Mouse (Mus musculus) hindbrain, postnatal 0 days (tissue): ENCODE measurements around the gene Ccdc89. TPM values are rescaled to one million over a fixed set of nuclear protein-coding genes. Genes with fewer than 3 reads are reported as not detected.
A peak's percentile ranks its signal among the peaks of the same experiment; 100 is the strongest.

ENCODE experiments used
- ATAC-seq: fragments of 200-750 bp; cut with Nextera tagmentation; 2 replicates; pipeline ENCODE4 v1.8.0; 2017; ENCODE audit warnings: mild to moderate bottlenecking, moderate TSS enrichment, moderate library complexity
- DNase-seq: peaks from one replicate; pipeline ENCODE4 v3.0.0-alpha.2; 2015; ENCODE audit warnings: low spot score
- H3K27ac ChIP-seq: fragments of 300-500 bp; sonication (generic); 2 replicates; pipeline ENCODE4 v1.5.1; 2014; ENCODE audit warnings: mild to moderate bottlenecking
- H3K27me3 ChIP-seq: fragments of 300-500 bp; sonication (generic); 2 replicates; pipeline ENCODE4 v1.6.1; 2014; ENCODE audit warnings: low read length, mixed read lengths; ENCODE audit not compliant: insufficient read depth
- H3K36me3 ChIP-seq: fragments of 300-500 bp; sonication (generic); 2 replicates; pipeline ENCODE4 v1.6.1; 2014; ENCODE audit warnings: low read length, mixed read lengths; ENCODE audit not compliant: insufficient read depth
- H3K4me1 ChIP-seq: fragments of 300-500 bp; sonication (generic); 2 replicates; pipeline ENCODE4 v1.6.1; 2014; ENCODE audit warnings: antibody characterized with exemption, low read length, mixed read lengths; ENCODE audit not compliant: insufficient read depth
- H3K4me2 ChIP-seq: fragments of 300-500 bp; sonication (generic); 2 replicates; pipeline ENCODE4 v1.6.1; 2014; ENCODE audit warnings: low read depth, mild to moderate bottlenecking, low read length, moderate library complexity, mixed read lengths
- H3K4me3 ChIP-seq: fragments of 300-500 bp; sonication (generic); 2 replicates; pipeline ENCODE4 v1.5.1; 2014; ENCODE audit warnings: low read length
- H3K9ac ChIP-seq: fragments of 300-500 bp; sonication (generic); replicated peaks from 2 replicates; pipeline ENCODE4 v1.6.1; 2014; ENCODE audit warnings: mild to moderate bottlenecking, low read length, moderate library complexity, mixed read lengths
- H3K9me3 ChIP-seq: fragments of 300-500 bp; sonication (generic); 2 replicates; pipeline ENCODE4 v1.6.1; 2016; ENCODE audit warnings: low read length, mixed read lengths
- CTCF ChIP-seq: IDR thresholded peaks from 2 replicates; pipeline ENCODE4 v1.5.1; 2016; ENCODE audit warnings: antibody characterized with exemption, control low read depth, low read depth
- WGBS: fragments of 180-500 bp; shearing (Covaris S2); extraction: QIAGEN DNeasy Blood & Tissue Kit; methylation state at CpG from one replicate; pipeline ENCODE4 v1.1.7; 2014; 5-methylcytosine and 5-hydroxymethylcytosine counted together
- polyA plus RNA-seq: library from polyadenylated mRNA; unstranded; fragments of >200 nt; fragmentation: Nextera tagmentation; extraction: Ambion mirVana; gene quantifications from 2 replicates; pipeline ENCODE4 v1.2.1, GENCODE M21; 2015
- total RNA-seq: library from RNA; depleted of rRNA; stranded (reverse); fragments of >200 nt; gene quantifications from 2 replicates; pipeline ENCODE4 v1.2.3, GENCODE M21; 2014; rRNA removed

The Ccdc89 gene
- 0.36 and 0.89 TPM in 2 replicates for total RNA-seq
- 0.89 and 1.2 TPM in 2 replicates for polyA plus RNA-seq

- Histone ChIP-seq H3K27ac (peak within 1 kb of the TSS; percentile 21; the same call in 1 of the 2 replicates), H3K9ac (peak within 1 kb of the TSS; percentile 36), H3K4me1 (peaks cover 5% of the 10 kb centered on the region; the same call in 1 of the 2 replicates), H3K36me3 (no peaks in the 10 kb centered on the region), H3K9me3 (no peaks in the 10 kb centered on the region), H3K4me3 (peak within 1 kb of the TSS; percentile 41), H3K4me2 (peak within 1 kb of the TSS; percentile 74), H3K27me3 (no peaks in the 10 kb centered on the region)
- ATAC-seq = peak; percentile 100
- DNase-seq = peak; percentile 95
- no peak for TF ChIP-seq CTCF
- 17% methylated on average over 29 of the region's 29 CpGs for WGBS
These were observed at the start of gene Ccdc89 for GRCm38 (mm10) chr7:90426020-90427001. Ccdc89 (plus strand) TSS chr7:90426577.

- H3K27me3 ChIP-seq = no peaks in the 10 kb centered on the region
- no peak for TF ChIP-seq CTCF
- no peak overlapping the region for H3K4me3 ChIP-seq
- H3K9me3 ChIP-seq = no peaks in the 10 kb centered on the region
- 95% methylated on average over 2 of the region's 2 CpGs for whole genome bisulfite sequencing
- no peak overlapping the region for H3K27ac ChIP-seq
- DNase-seq (no peak), ATAC-seq (no peak)
- H3K4me1 ChIP-seq = no peaks in the 10 kb centered on the region
- no peaks in the 10 kb centered on the region for H3K36me3 ChIP-seq
- no peak overlapping the region for H3K9ac ChIP-seq
- no peak overlapping the region for H3K4me2 ChIP-seq
These were observed 42.0 kb upstream of the Ccdc89 start for GRCm38 (mm10) chr7:90384411-90384810.

- DNase-seq (peak; percentile 74), ATAC-seq (peak; percentile 92)
- H3K36me3 ChIP-seq = no peaks in the 10 kb centered on the region
- peak overlapping the region; percentile 62 for H3K4me2 ChIP-seq
- no peaks in the 10 kb centered on the region for H3K4me1 ChIP-seq
- H3K4me3 ChIP-seq = peak overlapping the region; percentile 45
- TF ChIP-seq CTCF = no peak
- peak overlapping the region; percentile 33 for H3K9ac ChIP-seq
- H3K9me3 ChIP-seq = no peaks in the 10 kb centered on the region
- no peaks in the 10 kb centered on the region for H3K27me3 ChIP-seq
- 2% methylated on average over 8 of the region's 8 CpGs for WGBS
- peak overlapping the region; percentile 60; the same call in 1 of the 2 replicates for H3K27ac ChIP-seq
These were observed 39.4 kb upstream of the Ccdc89 start for GRCm38 (mm10) chr7:90386885-90387459.

GRCm38 (mm10) chr7:90389765-90390164 lies 36.6 kb upstream of the Ccdc89 start:
- no peak for ATAC-seq
- H3K9me3 ChIP-seq = no peaks in the 10 kb centered on the region
- WGBS = 26% methylated on average over 3 of the region's 3 CpGs
- H3K36me3 ChIP-seq = no peaks in the 10 kb centered on the region
- H3K9ac ChIP-seq = no peak overlapping the region
- no peak overlapping the region for H3K27ac ChIP-seq
- no peak overlapping the region for H3K4me3 ChIP-seq
- H3K4me1 ChIP-seq = no peaks in the 10 kb centered on the region
- no peak overlapping the region for H3K4me2 ChIP-seq
- no peak for TF ChIP-seq CTCF
- no peak for DNase-seq
- no peaks in the 10 kb centered on the region for H3K27me3 ChIP-seq

- Histone ChIP-seq H3K27me3 (no peaks in the 10 kb centered on the region), H3K36me3 (no peaks in the 10 kb centered on the region), H3K27ac (no peak overlapping the region), H3K4me1 (no peaks in the 10 kb centered on the region), H3K4me2 (no peak overlapping the region), H3K9ac (no peak overlapping the region), H3K9me3 (no peaks in the 10 kb centered on the region), H3K4me3 (no peak overlapping the region)
- DNase-seq (no peak), ATAC-seq (no peak)
- 66% methylated on average over 4 of the region's 4 CpGs for WGBS
- TF ChIP-seq CTCF = no peak
These were observed 31.3 kb upstream of the Ccdc89 start for GRCm38 (mm10) chr7:90395073-90395472.

- ATAC-seq = no peak
These were observed 30.4 kb upstream of the Ccdc89 start for GRCm38 (mm10) chr7:90395928-90396327.

More at GRCm38 (mm10) chr7:90395928-90396327, 30.4 kb upstream of the Ccdc89 start:
- TF ChIP-seq CTCF = no peak
- no peak for DNase-seq
- Histone ChIP-seq H3K9me3 (no peaks in the 10 kb centered on the region), H3K9ac (no peak overlapping the region), H3K4me2 (no peak overlapping the region), H3K4me3 (no peak overlapping the region), H3K4me1 (no peaks in the 10 kb centered on the region), H3K27ac (no peak overlapping the region), H3K36me3 (no peaks in the 10 kb centered on the region), H3K27me3 (no peaks in the 10 kb centered on the region)
- 60% methylated on average over 5 of the region's 5 CpGs for WGBS
